Mouse (Mus musculus): ENCODE data around the gene Pxmp2. TPM values are rescaled to one million over a fixed set of nuclear protein-coding genes. Genes with fewer than 3 reads are reported as not detected.

Gene Pxmp2
- total RNA-seq, 2 experiments from 2014 or later = 4.7 to 6.2 TPM

- intact Hi-C loops (cut with DNase I) = no loop called here
- DNase-seq (ENCODE audit: low spot score in 2 of 2) = no peak
Measured at GRCm38 (mm10) chr5:110244091-110244490, 41.9 kb downstream of the Pxmp2 start.

- intact Hi-C loops (cut with DNase I) = no loop called here
Measured at GRCm38 (mm10) chr5:110232346-110232745, 53.6 kb downstream of the Pxmp2 start.

GRCm38 (mm10) chr5:110231638-110232037, 54.3 kb downstream of the Pxmp2 start:
- intact Hi-C loops (cut with DNase I) = no loop called here
- DNase-seq (ENCODE audit: low spot score in 2 of 2) = peak in 1 of 2 experiments; percentile 11

More at GRCm38 (mm10) chr5:110232346-110232745, 53.6 kb downstream of the Pxmp2 start:
- no peak for DNase-seq (ENCODE audit: low spot score in 2 of 2)

GRCm38 (mm10) chr5:110230780-110231461, 55.1 kb downstream of the Pxmp2 start, which contains the start of gene Ankle2:
Ankle2 (plus strand) TSS chr5:110231004.
- DNase-seq (ENCODE audit: low spot score in 2 of 2) = peak; percentile 93
- intact Hi-C loops (cut with DNase I) = no loop called here

- intact Hi-C loops (cut with DNase I) = no loop called here
- DNase-seq (ENCODE audit: low spot score in 2 of 2) = peak in 1 of 2 experiments; percentile 9
Measured at GRCm38 (mm10) chr5:110230401-110230779, 55.6 kb downstream of the Pxmp2 start.

GRCm38 (mm10) chr5:110227336-110227883, 58.6 kb downstream of the Pxmp2 start:
- intact Hi-C loops (cut with DNase I) = no loop called here

GRCm38 (mm10) chr5:110225056-110225455, 60.9 kb downstream of the Pxmp2 start:
- no peak for DNase-seq (ENCODE audit: low spot score in 2 of 2)
- intact Hi-C loops (cut with DNase I) = no loop called here

More at GRCm38 (mm10) chr5:110227336-110227883, 58.6 kb downstream of the Pxmp2 start:
- no peak for DNase-seq (ENCODE audit: low spot score in 2 of 2)

Other genes with a start within 250 kb of the Pxmp2 start
- 10 to 100 TPM in 1 of 2 experiments, 1 to 10 TPM in 1; 4.2 to 10.7 TPM for gene Gm17655, start 213.7 kb downstream of the Pxmp2 start, total RNA-seq (2021)
- under 1 TPM; 0.42 to 0.53 TPM for gene Gm35315, start 191.8 kb downstream of the Pxmp2 start, total RNA-seq (2021)
- 1 to 10 TPM; 8.6 to 8.7 TPM for gene Plcxd1, start 186.2 kb downstream of the Pxmp2 start, total RNA-seq (2021)
- 10 to 100 TPM; 84.2 to 85.4 TPM for gene Gtpbp6, start 178.0 kb downstream of the Pxmp2 start, total RNA-seq (2021)
- gene Zfp605, start 176.1 kb downstream of the Pxmp2 start, total RNA-seq (2021) = 10 to 100 TPM; 15.7 to 17.3 TPM
- 10 to 100 TPM; 59.7 to 69.1 TPM for gene Chfr, start 150.3 kb downstream of the Pxmp2 start, total RNA-seq (2021)
- gene Golga3, start 109.5 kb downstream of the Pxmp2 start, total RNA-seq (2021) = 10 to 100 TPM; 38.5 to 44.6 TPM
- gene Ankle2, start 55.2 kb downstream of the Pxmp2 start, total RNA-seq (2021) = 10 to 100 TPM; 28.7 to 29.5 TPM
- 10 to 100 TPM; 63.9 to 71.6 TPM for gene Pgam5, start 16.3 kb downstream of the Pxmp2 start, total RNA-seq (2021)
- gene Pole, start 120 bp upstream of the Pxmp2 start, total RNA-seq (2021) = 1 to 10 TPM; 1.3 to 2.5 TPM
- gene P2rx2, start 57.0 kb upstream of the Pxmp2 start, total RNA-seq (2021) = under 1 TPM; 0.37 to 0.38 TPM
- gene Lrcol1, start 58.5 kb upstream of the Pxmp2 start, total RNA-seq (2021) = not detected
- gene Fbrsl1, start 162.3 kb upstream of the Pxmp2 start, total RNA-seq (2021) = 10 to 100 TPM; 75.8 to 81.9 TPM

Measured in left cerebral cortex, postnatal 14 days (tissue).